Mouse (Mus musculus) kidney, postnatal 10 days (tissue): ENCODE results near the gene Lin52.

Source experiments
- DNase-seq: peaks from one replicate; pipeline ENCODE4 v3.0.0; 2021; ENCODE audit warnings: mixed read lengths

Gene Lin52

DNA sequence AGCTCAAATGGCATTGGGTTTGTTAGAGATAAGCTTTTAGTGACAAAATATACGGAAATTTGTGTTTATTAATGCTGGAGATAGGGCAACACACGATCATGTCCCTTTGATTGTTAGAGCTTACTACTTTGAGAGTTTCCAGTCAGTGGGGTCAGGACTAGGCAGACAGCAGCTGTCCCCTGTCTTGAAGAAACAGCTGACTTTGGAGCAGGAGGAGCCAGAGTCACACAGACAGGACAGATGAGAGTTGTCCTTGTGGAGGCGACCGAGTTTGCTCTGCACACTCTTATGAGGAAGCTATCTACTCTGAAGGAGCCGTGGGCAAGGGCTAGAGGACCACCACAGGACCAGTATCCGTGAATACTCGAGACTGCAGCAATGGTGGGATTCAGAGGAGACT lies 27.7 kb downstream of the Lin52 start:
- DNase-seq, result peak; percentile 38

DNA sequence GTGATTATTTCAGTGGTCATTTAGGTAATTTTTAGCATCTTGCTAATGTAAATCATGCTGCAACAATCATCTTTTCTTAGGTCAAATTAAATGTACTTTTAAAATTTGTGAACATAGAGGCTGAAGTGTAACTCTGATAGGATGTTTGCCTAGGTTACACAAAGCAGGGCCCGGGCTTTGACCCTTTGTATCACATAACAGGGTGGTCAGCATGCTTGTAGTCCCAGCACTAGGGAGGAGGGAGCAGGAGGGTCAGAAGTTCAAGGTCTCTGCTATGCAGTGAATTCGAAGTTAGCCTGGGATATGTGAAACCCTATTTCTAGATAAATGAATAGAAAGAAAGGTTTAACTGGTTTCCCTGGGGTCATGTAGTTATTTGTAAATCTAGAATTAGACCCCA lies 30.0 kb downstream of the Lin52 start:
- no peak for DNase-seq

DNA sequence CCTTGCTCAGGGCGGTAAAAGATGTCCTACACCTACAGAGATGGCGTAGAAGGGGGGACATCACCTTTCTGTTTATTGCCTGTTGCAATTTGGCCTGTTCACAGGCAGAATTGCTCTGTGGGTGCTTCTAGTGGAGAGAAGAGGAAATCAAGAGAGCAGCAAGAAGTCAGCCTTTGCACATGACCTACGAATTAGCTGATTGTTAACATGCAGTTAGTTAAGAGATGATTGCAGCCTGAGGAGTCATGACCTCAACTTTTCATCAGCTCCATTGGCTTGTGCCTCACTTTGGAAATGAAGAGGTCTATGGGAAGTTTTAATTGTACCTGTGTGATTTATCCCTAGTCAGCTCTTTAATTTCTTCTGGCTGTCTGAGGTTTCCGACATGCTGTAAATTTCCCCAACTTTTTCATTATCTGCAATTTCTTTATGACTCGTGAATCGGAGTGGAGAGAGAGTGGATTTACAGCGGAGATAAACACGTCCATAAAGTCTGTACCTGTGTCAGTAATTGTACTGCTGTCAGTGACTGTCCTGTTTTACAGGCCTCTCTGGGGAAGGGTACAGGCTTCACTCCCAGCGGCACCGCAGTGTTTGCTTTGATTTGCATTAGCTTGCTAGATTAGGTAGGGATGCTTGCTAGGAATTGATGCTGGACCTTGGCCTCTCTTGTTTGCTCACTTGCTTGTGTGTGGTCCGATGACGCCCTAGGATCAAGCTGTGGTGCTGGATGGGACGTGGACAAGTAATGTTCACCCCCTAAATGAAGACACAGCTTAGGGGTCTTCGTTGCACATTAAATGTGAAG lies 31.8 kb downstream of the Lin52 start:
- no peak for DNase-seq

DNA sequence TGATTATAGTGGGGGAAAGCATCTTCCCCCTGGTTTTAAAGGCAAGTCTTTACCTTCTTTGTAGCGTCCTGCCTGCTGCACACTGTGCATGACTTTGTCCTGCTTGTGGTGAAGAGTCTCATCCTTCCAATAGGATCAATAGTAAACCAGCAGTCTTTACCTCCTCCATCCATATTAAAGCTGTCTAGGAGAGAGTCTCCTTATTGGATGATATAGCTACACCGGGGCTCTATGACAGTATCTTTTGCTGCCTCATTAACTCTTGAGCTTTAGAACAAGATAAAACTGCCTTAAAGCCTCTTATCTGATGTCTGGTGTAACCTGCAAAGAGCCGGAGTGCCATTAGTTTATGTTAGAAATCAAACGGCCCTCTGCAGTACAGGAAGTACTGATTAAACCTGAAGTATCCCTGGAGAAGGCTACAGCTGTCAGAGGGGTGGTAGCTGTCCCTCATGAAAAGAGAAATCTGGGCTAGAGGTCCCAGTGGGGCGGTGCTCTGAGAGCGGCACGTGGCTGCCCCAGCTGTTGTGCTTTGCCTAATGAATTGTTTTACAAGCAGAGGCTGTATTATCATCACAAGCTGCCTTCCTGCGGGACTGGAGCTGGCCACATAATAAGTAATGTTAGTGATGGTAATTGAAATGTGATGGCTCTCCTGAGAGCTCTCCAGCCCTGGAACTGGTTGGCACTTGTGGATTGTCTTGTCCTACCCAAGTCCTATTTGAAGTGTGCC lies 36.3 kb downstream of the Lin52 start:
- DNase-seq, result peak; percentile 65

DNA sequence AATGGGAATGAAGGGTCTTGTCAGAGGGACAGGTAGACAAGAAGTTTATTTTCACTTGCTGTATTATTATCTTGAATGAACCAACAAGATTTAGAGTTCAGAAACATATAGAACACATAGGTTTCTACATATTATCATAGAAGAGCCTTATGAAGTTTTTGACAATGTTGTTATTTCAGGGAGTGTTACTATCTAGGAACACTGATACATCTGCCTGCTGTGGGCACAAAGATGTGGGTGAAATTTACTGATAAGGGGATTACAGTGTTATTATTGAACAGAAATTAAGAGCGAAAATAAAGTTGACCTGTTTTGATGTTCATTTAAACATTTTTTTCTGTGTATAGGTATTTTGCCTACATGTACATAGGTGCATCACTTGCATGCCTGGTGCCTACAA lies 45.6 kb downstream of the Lin52 start:
- no peak for DNase-seq

DNA sequence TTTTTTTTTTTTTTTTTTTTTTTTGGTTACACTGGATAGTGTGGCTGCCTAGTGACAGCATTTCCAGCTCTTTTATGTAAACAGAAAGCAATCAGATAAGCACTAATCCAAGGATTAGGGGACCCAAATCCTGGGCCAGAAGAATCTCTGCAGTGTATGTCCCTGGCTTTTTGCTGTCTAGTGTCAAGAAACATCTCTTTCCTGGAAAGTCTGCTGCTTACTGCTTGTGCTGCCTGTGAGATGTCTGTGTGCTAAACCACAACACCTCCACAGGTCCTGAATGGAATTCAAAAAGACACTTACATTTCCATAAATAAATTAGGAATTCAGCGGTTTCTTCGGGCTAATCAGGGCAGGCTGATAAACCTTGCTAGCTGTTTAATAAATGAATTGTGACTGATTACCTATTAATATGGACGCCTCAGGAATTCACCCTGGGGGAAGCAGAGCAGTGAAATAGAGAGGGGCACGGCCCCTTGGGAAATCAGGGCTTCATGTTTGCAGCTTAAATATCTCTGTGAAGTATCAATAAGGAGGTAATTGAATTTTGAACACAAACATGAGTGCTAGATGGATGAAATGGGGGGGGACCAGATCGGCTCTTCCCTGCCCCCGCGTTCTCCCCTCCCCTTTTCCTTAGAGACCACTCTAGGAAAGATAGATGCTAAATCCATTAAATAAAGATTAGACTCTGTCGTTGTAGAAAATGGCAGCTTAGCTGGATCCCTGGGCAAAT lies 49.5 kb downstream of the Lin52 start:
- DNase-seq, result no peak

DNA sequence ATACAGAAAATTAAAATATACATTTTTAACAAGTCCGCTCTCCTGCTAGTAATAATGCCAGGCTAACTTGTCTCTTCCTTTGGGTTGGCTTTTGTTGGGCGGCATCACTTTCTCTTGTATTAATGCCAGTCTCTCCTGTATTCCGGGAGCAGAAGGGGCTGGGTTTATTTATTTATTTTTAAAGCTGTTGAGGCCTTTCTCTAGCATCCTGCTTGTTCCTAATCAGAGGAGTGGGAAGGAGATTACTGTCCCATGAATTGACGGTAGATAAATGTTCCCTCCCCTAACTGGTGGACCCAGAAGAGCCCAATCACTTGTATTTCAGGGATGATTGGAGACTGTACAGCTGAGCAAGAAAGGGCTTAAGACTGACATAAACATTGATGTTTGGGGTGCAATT lies 50.1 kb downstream of the Lin52 start:
- no peak for DNase-seq

DNA sequence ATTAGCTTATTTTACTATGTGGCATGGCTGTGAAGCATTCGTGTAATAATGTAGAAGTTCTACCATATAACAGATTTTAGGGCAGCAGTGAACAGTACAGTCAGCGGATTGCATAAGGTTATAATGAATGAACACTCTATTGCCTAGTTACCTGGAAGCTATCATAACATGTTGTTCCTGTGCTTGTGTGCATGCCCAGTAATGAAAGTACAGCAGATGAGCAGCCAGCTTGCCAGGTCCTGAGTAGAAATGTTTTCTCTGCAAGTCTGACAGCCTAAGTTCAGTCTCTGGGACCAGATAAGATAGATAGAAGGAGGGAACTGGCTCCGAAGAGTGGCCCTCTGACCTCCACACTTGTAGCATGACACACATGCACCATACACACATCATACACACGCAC lies 55.6 kb downstream of the Lin52 start:
- DNase-seq, result no peak

DNA sequence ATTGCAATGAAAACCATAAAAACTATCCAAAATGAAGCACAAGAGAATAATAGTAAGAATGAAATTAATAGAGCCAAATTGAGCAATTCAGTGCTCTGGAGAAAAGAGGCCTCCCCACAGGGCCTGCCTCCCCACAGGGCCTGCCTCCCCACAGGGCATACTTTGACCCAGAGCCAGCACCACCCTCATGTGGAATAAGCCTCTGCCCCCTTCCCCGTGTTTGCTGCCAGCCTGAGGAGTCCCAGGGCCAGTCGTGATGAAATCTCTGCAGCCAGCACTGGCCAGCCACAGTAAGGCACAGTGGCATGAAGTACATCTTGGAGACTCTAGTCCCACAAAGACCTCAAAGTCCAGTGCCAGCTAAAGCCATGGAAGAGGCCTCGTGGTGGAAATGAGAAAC lies 60.8 kb downstream of the Lin52 start:
- DNase-seq, result no peak

DNA sequence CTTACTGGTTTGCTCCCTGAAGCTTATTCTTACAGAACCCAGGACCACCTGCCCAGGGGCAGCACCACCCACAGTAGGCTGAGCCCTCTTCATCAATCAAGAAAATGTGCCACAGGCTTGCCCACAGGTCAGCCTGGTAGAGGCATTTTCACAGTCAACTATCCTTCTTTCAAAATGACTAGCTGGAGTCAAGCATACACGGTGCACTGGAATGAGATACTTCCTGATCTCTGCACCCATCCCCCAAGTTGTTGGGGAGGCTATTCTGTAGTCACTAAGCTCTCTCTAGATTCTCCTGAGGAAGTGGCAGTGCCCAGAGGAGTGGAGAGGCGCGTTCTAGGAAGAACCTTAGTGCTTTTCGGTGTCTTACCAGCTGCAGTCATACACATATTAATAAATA lies 64.3 kb downstream of the Lin52 start:
- no peak for DNase-seq

DNA sequence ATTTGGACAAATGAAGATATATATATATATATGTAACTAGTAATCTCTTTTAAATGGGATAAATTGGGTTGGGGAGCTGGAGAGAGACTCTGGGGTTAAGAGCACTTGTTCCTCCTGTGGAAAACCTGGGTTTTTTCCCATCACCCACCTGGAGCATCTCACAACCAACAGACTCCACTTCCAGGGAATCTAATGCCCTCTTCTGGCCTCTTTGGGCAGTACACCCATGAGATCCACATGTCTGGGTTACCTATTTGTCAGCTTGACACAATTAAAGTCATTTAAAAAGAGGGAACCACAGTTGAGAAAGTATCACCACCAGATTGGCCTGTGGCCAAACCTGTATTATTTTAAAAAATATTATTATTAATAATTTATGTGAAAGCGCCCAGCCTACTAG lies 65.4 kb downstream of the Lin52 start:
- no peak for DNase-seq

DNA sequence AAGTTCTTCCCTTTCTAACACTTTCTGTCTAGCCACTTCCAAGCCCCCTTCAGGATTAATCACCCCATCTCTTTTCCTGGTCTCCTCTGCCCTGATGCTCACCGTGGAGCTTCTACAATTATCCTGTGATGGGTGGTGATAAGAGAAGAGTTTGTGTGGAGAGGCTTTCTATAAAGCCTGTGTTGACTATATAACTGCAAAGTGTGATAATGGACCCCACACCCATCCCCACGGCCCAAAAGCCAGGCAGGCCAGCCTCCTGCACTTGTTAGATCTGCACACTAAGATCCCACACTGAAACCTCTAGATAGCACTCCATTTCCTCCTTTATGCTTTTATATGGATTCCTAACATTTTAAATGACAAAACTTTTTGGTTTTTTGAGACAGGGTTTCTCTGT lies 66.8 kb downstream of the Lin52 start:
- DNase-seq, result no peak

DNA sequence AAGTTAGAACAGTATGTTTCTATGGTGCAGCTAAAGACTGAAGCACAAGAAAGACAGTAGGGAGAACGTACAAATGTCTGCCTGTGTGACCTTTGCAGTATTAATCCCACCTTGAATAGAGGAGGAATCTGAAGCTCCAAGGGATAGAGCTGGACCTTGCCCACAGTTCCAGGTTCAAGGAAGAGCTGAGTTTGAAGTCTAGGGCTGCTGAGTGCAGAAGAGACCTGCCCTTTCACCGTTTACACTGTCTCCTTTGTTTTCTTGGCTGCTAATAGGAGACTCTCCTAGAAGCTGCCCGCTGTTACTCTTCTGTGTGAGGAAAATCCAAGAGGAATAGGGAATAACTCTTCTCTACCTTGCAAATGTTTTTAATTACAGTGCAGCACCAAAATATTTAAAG lies 72.5 kb downstream of the Lin52 start:
- DNase-seq, result no peak

DNA sequence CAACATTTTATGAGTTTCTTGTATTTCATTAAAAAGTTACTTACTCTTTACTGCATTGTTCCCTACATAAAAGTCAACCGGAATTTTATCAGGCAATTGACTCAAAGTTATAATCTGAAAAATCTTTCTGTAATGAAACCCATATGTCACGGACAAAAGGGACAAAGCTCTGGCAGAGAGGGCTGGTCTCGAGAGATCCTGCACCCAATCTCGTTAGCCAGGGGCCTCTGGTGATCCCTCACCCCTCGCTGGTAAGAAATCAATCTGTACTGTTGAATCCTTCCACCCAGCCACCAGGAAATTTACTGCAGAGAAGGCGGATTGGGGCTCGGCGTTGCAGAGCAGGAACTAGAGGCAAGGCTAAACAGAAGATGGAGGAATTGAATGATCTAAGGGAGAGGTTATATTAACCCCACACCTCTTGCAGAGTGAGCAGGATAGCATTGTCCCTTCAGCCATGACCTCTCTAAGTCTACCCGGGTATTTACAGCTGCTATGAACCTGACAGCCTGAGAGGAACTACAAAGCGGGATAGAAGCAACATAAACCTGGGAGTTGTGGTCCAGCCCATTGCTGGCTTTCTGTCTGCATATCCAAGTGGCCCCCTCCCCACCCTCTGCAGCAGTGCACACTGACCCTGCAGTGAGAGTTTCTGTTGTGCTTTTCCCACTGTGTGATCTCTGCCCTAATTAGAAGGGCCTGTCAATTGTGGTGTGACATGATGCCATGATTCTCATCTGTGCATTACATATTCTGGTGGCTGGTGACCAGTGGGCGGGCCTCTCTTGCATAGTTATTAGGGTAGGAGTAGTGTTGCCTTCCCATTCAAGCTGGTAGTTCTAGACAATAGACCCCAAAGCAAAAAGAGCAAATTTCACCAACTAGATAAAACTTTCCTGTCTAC lies 73.2 kb downstream of the Lin52 start:
- no peak for DNase-seq

DNA sequence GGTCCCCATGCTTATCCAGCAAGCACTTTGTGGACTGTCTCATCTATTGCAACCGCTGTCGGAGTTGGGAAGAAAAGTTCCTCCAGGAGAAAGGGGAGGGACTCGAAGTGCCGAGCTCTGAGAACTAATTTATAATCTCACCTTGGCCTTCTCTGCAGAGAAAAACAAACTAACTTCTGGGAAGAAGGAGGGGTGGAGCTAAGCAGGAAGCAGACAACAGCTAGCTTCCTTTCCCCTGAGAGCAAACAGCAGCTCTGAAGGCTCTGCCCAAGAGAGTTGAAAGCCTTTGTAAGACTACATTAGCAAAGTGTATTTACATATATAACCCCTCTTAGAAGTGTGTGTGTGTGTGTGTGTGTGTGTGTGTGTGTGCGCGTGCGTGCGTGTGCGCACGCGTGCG lies 74.2 kb downstream of the Lin52 start:
- DNase-seq, result no peak

DNA sequence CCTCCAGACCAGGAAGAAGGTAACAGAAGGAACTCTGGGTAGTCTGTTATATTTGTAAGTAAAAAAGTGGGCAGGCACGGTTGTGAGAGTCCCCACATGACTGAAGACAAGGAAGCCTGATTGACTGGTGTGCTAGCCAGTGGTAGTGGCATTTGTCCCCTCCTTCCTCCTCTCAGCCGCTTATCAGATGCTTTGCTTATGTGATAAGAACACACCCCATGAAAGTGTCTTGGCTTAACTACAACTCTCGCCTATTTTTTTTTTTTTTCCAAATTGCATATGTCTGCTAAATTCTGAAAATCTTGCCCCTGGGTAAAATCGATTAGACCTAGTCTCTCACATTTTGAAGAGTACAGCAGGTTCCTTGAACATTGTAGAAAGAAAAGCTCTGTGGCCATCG lies 79.2 kb downstream of the Lin52 start:
- DNase-seq, result no peak

DNA sequence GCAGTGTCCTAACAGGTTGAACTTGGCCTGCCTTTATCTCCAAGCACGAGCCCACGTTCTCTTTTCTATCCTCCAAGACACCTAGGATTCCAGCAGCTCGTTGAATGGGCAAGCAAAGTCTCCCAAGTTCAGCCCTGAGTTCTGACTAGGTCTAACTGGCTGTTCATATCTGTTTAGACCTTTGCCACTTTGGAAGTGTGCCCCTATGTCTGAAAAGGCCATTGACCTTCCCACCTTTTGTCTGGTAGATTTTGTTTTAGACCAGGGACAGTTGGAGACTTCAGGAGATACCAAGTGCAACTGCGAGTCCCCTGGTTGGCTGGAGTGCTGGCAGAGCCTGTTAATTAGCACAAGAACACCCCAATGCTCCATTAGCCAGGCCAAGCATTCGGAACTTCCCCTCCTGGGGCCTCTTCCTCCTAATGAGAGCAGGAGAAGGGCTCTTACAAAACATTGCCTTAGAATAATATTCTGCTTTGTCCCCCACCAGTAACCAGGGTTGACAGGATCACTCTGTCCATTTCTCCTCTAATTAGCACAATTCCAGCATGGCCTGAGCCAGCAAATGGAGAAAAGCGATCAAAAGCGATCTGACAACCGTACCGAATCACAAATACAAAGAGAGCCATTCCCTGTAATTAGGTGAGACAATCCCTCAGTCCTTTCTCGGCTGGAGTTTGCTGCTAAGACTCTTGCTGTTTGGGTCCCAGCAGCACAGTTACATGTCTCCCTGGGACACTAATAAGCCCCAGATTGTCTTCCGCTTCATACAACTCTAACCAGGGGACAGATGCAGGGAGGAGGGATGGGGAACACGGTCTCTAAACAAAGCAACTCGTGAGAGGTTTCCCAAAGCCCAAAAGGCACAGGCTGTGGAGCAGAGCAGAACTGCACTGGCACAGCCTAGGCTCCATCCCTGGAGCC lies 80.9 kb downstream of the Lin52 start:
- no peak for DNase-seq

DNA sequence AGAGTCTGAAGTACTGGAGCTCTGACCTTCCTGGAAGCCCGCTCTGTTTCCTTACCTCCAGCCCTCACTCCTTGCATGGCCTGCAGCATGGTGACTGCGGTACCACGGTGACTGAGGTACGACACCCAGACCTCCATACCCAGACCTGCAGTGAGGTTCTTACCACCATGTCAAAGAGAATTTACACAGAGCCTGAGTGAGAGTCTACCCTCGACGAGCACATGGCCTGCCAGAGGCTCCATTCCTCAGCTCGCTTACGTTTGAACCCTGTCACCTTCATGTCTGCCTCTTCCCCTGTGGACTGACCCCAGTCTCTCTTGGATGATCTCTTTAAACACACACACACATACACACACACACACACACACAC lies 81.6 kb downstream of the Lin52 start:
- DNase-seq, result no peak

DNA sequence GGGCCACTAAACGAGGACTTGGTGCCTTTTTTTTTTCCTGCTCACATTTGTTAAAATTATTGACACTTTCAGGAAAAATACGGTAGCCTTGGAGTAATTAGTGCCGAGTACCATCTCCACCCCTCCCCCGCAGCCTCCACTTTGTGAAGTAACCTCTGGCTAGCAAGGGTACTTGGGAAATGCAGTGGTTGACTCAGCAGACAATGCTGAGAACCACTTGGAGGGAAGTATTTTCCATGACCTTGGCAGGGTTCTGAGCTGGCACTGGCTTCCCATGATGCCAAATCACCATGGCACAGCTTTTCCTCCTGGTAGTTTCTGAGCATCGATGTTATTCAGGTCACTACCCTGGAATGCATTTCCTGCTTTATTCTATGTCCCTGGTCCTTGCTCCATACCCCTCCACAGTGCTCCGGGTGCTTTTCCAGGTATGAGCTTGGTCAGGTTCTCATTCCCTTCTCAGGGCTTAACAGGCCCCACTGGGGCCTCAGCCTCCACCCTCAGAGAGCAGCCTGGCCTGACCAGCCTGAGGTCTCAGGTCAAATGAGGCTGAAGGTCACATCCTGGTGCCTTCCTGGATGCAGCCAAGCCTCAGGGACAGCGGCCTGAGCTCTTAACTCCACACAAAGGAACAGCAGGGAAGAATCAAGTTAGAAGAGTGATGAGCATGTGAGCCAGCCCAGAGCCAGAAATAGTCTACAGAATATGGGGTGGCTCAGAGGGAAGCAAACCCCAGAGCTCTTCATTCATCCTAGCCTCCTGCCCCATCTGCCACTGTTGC lies 82.7 kb downstream of the Lin52 start:
- peak; percentile 19 for DNase-seq

DNA sequence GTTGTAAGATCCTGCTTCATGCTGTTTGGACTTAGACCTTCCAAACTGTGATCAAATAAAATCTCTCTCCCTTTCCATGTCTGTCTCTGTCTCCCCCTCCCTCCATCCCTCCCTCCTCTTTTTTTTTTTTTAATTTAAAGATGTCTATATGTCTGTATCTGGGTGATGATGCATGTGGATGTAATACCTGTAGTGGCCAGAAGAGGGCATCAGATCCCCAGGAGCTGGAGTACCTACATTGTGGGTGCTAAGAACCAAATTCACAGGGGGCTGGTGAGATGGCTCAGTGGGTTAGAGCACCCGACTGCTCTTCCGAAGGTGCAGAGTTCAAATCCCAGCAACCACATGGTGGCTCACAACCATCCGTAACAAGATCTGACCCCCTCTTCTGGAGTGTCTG lies 88.3 kb downstream of the Lin52 start:
- DNase-seq, result peak; percentile 18

DNA sequence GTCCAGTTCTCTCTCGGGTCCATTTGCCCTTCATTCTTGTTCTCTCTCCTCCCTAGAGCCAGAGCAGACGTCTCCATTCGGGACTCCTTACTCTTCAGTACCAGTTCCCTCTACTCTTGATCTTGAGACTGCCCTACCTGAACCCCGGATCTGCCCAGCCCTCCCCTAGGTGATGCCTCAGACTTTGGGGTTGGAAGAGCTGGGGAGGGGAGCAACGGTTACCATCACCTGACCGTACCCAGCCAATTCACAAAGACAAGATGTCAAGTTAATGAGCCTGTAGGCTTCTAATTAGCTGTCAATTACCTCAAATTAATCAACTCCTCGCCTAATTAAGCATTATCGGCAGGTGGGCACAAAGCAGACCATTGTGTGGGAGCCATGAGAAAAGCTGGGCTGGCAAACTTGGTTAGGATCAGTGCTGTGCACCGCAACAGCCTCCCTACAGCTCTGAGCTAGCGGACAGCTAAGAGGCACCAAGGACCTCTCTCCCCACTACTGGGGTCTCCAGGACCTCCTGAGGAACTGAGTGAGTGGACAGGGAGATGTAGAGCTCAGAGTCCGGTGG lies 90.3 kb downstream of the Lin52 start:
- DNase-seq, result no peak
